Mouse (Mus musculus): ENCODE measurements around the gene Prdm10.

The Prdm10 gene

DNA sequence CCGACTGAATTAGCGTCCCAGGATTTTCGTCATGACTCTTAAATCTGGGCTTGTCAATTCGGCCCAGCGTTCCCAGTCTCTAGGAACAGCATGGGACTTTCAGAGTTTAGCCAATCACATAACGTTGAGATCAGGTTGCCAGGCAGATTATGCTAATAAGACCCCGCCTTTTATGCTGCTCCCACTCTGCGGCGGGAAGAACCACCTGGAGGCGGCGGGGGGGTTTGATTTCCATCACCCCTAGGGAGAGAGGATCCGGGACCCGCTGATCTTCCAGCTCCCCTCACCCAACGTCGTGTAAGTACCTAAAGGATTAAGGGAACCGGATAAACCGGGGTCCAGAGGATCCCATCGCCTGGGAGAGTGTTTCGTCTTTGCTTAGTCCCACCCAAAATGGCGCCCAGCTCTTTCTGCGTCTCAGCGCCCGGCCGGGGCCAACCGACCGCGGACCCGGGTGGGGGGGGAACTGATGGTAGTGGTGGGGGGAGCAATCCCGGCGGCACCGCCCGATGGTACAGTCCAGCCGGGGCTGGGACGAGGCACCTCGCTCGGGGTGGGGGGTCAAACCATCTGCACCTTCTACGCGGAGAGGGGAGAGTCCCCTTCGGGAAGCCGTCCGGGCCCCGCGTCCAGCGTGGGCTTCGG, at the start of gene Prdm10:
Prdm10 (plus strand) TSS at position 173 of the 645 bp plus-strand sequence.
- peak; percentile 90 to 91 for DNase-seq

DNA sequence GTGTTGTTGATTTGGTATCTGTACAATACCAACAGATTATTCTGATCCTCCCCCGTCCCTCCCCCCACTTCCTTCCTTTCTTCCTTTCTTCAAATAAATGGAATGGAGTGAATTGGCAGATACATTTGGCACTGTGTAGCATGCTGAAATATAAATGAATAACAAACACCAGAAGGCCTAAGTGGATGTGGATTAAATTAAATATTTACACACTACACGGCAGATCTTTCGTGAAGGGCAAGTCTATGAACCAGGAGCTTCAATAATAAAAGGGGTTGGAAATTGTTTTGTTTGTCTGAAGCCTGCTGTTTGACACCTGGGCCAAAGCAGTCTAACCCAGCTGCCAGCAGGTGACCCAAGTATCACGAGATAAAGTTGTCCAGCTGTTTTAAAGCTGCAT, 45.3 kb upstream of the Prdm10 start:
- DNase-seq = no peak

DNA sequence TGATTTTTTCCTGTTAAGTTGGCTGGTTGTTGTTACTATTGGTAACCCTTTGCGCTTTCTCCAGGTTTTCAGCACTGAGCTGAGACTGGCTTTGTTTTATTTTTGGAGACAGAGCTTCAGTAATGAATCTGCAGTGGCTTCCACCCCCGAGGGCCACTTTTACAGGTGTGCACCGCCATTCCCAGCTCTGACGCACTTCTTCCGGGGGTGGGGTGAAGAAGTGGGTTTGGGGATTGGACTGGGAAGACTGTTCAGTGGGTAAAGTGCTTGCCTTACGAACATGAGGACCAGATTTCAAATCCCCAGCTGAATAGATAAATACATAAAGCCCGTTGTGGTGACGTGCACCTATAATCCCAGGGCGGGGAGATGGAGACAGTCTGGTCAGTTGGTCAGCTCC, 44.8 kb upstream of the Prdm10 start:
- no peak for DNase-seq

DNA sequence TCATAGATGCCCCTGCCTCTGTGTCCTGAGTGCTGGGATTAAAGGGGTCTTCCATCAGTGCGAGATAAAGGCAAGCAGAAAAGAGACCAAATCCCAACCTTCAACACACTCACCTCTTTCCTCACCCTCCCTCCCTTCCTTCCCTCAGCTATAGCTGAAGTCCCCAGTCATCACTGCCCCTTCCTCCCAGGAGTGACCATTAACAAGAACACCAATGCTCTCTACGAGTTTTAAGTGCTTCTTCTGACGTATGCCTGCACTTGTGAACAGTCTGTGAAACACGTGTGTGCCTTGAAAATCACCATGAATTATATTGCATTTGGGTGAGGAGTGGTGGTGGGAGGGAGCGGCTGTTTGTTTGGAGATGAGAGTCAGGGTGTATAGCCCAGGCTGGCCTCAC, 44.3 kb upstream of the Prdm10 start:
- no peak for DNase-seq

DNA sequence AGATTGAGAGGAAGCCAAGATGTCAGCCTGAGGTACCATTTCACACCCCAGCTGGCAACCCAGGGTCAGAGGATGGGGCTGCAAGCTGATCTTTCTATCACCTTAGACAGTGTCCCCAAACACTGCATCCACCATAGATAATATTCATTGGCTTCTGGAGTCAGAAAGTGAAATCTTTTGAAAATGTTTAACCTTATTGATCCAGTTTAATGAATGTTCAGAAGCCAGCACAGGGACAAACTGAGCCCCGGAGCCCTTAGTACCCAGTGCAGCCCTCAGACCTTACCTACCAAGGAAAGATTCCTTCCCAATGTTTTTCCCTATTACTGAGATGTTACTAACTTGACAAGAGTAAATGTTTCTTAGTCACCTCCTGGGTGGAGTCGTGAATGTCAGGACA, 41.8 kb upstream of the Prdm10 start:
- DNase-seq = no peak

DNA sequence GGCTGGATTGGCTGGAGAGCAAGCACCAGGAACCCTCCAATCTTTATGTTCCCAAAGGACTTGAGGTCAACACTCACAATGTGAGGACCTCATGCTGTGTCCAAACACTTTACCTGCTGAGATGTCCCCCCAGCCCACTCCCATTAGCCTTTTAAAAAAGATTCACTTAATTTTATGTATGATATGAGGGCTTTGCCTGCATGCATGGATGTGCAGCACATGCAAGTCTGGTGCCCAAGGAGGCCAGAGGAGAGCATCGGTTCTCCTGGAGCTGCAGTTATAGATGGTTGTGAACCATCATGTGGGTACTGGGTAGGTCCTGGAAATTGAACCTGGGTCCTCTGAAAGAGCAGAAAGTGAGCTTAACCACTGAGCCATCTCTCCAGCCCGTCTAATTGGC, 40.8 kb upstream of the Prdm10 start:
- no peak for DNase-seq

DNA sequence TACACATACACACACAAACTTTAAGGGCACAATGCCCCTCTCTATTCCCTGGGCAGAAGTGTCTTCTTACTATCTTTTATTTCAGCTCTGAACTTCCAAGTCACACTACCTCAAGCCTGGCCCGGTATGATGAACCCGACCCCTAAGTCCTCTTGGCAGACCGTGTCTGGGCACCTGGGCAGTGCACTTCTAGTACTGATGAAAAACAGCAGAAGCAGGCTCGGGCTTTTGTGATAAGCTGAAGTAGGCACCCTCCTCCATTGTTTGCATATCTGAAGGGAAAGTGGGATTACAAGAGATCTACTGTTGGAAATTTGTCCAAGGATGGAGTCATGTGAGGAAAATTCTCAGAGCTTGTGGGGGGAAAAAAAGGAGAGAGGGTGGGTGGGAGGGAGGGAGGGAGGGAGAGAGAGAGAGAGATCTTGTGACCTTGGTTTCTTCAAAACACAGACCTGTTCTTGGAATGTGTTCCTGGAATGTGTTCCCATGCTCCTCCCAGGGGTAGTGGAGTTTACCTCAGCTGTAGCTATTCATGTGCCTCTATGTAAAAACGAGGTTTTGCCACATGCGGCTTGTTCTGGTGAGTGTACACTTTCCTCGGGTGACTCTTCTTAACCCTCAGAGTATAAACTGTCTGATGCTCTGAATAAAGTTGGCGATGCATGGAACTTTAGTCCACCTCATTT, 39.7 kb upstream of the Prdm10 start:
- DNase-seq = no peak

DNA sequence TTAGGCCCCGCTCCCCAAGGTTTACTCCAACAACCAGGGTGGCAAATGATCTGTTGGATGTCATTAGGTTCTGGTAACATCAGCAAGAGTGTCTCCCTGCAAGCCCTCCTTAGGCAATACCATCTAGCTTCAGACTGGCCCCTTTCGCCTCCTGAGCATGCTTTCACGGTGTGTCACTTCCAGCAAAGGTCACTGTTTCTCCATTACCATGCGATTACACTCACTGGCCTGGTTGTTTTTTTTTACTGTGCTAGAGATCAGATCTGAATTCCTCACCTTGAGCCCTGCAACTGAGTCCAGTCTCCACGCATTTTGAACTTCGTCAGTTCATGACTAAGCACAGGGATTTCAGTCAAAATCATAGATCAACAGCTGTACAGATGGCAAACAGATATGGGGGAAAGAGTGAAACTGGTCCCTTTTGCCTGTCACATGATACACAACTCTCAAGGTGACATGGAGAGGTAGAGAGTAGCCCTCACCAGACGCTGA, 39.1 kb upstream of the Prdm10 start:
- DNase-seq = no peak

DNA sequence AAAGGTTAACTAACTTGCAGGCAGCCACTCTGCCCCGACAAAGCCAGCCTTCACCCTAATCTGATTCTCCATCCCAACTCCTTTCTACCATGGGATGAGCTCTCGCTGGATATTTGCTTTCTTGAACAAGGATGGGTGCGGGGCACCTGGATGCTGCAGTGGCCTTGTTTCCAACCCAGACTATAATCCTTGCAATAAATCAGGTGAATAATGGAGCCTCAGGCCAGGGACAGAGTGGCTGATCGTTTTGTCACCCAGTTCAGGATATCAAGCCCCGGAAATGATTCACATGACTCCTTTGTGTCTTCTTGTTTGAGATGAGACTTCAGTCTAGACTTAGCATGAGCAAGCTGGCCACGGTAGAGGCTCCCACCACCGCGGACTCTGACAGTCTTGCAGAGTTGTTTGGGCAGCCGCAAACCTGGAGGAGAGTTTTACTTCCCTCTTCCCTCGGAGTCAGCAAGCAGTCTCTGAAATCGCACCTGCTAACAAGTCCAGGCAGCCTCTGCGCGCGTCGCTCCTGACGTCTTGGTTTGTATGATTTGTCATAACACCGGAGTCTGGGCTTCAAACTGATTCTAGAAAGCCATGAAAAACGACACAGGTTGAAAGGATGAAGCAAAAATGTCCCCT, 36.9 kb upstream of the Prdm10 start:
- peak; percentile 24 to 34 for DNase-seq

DNA sequence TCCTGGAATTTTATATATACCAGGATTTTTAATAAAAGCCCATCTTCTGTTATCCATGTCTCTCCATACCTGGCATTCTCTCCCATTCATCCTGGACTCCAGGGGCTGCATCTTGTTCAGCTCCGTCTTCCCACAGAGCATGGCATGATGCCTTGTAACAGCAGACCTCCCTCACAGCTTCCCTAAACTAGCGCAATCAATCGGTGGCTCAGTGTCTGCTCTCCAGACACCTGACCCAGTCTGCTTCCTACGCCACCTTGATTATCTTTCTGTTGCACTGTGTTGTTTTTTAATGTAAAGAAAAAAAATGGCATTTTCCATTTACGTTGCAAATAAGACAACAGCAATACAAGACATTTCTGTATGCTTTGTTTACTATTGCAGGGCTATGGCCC, 36.4 kb upstream of the Prdm10 start:
- no peak for DNase-seq

DNA sequence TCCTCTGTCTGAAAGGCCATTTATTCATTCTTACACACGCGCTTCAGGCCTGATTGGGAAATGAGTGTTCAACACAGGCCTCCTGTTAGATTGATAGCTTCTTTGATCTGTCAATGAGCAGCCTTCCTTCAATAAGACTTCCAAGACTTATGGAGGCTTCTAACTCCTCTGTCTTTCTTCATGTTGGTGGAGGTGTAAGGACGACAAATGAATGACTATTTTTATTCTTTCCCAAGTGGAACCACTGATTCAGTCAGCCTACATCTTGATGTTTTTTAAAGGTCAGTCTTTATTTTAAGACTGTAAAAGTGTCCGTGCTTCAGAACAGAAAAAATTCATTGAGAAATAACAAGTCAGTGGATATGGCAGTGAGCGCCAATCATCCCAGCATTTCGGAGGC, 35.3 kb upstream of the Prdm10 start:
- DNase-seq = no peak

DNA sequence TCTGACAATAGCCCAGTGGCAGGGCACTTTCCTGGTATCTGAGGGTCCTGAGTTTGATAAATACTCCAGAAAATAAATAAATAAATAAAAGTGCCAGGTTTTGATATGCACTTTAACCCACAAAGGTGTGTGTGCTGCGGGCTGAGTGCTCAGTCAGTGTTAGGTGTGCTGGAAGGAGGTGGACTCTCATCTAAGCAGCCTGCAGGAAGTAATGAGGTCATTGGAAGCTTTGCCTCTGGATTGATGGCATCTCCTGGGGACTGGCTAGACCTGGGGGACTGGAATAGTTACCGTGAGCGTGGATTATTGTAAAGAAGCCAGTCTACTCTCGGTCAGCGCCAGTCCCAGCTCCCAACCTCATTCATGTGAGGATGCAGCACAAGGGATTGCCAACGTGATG, 33.9 kb upstream of the Prdm10 start:
- DNase-seq = no peak

DNA sequence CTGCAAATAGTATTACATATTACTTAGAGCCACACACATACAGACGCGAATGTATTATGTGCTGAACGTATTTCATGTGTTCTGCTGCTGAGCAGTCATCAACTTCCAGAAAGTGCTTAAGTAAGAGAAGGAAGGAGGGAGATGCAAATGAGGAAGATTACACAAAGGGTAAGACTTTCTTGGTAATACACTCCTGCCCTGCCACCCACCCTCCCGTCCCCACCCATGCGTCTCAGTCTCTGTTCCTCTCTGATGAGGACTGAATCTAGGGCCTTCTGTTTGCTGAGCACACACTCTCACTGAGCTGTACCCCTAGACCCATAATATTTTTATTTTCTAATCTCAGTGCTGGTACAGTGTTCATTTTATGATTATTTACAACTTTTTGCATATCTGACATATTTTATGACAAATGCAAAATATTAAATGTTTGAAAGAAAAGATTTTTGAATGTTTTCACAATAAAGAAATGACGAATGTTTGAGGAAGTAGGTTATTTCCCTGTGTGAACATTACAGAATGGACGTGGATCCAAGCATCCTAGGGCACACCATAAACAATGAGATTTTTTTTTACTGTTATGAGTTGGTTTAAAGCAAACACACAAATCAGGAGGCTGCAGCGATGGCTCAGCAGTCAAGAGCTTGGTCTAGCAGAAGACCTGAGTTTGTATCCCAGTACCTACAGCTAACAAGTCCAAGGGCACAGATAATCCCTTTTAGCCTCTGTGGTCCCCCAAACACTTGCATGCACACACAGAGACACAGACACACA, 32.7 kb upstream of the Prdm10 start:
- DNase-seq = no peak

DNA sequence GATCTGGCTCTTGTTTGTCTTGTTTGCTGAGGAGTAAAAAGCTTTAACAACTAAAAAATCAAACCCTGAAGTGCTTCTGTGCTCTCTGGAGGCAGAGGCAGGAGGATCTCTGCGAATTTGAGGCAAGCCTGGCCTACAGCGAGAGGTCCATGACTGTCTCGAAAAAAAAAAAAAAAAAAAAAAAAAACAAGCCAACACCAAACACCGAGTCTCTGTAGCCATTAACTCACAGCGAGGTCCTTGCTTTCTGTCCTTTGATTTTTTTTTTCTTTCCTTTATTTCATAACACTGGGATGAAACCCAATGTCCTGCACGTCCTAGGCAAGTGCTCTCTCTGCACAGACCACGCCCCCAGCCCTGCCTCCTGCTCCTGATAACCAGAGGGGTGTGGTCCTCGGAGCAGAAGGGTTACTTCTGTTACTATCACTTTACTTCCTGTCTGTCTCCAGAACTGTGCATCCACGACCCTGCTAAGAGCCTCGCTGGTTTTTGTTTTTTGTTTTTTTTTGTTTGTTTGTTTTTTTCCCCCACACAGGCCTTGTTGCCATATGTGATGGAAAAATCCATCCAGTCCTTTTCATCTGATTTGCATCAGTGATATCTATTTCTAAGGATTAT, 28.0 kb upstream of the Prdm10 start:
- DNase-seq = peak; percentile 39 to 58

DNA sequence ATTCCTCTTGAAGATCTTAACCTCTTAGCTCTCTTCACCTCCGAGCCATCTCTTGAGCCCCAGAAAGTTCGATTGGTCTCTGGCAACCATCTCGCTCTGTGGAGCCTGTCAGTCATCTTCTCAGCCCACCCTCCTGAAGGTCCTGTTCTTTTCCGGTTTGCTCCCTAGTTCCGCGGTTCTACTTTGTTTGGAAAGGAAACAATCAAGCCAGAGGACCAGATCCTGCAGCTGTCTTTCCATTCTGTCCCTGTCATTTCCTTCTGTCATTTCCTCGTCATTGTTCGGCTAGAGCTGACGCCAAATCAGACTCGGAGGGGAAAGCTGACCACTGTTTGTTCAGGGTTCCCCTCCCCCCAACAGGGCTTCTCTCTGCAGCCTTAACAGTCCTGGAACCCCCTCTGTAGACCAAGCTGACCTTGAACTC, 27.0 kb upstream of the Prdm10 start:
- DNase-seq = peak in 1 of 2 experiments; percentile 16

DNA sequence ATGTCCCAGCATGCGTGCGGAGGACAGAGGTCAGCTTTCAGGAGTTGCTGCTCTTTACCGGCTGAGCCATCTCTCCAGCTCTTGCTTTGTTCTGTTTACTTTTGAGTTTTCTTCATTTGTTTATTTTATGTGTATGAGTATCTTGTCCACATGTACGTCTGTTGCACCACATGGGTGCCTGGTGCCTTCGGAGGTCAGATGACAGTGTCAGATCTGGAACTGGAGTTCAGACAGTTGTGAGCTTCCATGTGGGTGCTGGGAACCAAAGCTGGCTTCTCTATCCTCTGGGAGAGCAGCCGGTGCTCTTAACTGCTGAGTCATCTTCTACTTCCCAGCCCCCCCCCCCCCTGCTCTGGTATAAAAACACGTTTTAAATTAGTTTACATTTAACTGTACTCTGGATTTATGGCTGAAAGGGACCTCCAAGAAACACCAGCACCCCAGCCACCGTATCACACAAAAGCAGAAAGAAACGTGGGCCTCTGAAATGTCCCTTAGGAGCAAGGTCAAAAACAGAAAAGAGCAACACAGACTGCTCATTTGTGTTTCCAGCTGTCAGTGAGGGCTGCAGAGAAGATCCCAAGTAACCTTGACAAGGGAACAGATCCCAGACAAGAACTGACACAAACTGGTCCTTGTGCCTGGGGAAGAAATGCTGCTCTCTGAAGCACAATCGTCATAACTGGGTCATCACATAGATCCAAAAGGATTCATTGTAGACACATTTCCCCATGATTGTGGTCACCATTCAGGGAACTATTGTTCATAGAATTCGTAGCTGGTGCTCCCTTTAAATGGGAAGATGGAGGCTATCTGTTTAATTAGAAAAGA, 26.3 kb upstream of the Prdm10 start:
- DNase-seq = no peak

DNA sequence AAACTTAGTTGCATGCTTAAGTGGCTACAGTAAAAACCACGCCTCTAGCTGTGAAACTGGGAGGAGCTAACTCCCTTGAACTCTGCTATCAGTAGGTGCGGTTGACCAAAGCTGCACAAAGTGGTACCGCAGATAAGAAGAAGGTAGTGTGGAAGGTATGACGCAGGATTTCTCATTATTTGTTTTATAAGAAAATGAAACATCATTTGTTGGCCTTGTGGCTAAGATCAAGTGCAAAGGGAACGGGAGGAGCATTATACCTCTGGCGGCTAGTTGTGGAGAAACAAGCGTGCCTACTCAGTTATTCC, 25.7 kb upstream of the Prdm10 start:
- DNase-seq = no peak

DNA sequence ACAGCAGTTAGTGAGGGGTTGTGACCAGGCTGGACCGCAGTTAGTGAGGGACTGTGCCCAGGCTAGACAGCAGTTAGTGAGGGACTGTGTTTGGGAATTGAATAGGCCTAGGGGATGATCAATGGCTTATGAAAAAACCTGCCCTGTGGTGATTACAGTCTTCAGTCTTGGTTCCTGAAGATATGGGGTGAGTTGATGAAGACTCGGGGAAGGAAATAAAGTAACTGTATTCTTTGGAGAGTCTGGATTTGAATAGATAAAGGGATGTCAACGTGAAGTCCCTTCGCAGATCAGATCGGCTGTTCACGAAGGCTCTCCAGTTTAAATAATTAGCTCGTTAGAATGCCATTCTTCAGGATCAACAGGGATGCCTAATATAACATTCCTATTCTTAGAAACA, 24.4 kb upstream of the Prdm10 start:
- no peak for DNase-seq

DNA sequence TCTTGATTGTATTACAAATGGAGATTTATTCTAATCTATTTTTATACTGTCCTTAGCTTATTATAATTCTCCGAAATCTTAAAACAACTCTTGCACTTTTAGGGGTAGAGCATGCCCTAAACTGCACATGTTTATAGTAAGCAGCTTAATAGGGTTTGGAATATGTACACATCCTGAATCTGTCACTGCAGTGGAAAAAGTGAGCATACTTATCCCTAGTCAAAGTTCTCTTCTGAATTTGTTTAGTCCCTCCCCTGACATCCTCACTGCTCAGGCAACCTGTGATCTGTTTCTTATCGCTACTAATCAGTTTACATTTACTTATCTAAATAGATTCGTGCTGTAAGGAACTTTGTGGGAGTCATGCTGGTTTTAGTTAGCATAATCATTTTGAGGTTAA, 22.1 kb upstream of the Prdm10 start:
- DNase-seq = no peak

DNA sequence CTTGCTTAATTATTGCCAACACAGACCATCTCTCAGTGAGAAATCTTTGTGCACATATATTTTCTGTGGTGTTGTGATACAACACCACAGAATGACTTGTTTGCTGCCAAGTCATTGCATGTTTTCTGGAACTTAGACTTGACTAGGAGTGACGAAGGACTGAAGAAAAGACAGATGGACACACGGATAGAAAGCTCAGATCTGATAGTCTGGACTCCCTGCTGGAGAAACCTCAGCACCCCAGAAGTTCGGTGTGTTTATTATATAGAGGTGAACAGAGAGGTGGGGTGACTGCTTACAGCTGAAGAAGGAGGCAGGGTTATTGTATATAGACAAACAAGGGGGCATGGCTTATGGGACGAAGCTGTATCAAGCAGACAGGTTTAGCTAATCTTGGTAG, 20.1 kb upstream of the Prdm10 start:
- DNase-seq = no peak

DNA sequence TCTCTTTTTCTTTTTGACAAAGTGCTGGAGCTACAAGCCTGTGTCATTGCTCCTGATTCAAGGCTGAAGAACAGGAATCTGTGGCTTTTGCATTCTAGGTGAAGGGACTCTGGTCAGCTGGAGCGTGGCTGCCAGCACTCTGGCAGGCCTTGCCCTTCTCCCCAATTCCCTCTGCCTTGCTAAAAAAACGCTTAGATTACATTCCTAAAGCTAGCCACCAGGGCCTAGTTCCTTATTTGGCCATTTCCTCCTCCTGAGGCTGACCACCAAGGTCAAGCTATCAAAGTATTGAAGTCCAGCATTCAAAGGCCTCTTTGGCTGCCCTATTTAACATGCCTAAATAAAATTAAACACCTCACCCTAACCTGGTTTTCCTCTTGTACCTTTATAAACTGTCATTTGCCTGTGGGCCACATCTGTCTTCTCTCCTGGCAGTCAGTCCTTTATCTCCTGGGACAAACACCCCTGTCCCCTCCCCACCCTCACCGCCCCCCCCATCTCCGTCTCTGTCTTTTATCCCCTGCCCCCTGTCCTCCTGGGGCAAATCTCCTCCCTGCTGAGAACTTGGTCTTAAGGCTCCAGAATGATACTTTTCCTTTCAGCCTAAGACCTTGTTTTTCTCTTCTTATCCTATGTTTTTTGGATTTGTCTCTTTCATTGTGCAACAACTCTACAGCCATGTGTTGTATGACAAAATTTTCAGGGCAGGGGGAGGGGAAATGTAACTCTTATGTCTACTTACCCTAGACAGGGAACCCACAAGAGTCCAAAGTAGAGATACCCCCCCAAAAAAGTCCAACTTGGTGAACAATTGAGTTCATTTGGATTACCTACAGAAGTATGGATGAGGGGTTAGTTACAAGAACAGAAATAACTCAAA, 17.9 kb upstream of the Prdm10 start:
- DNase-seq = no peak

Measured in spleen, adult 18-20 months (tissue).